8 mouse cellular contexts compared by ENCODE assay signal in genomic region chr4:126227077-126227761, GRCm38 (mm10). TPM values are rescaled to one million over a fixed set of nuclear protein-coding genes. Genes with fewer than 3 reads are reported as not detected.
DNase-seq lines count a peak whose midpoint lies in the region; ATAC-seq and TF ChIP-seq lines count a peak whose summit lies in the region.

No protein-coding gene starts in this region.

- H3K4me3 ChIP-seq in ES-E14 (ENCODE audit: insufficient read depth in 1 of 2, low read depth in 1 of 2, low read length in 2 of 2, poor library complexity in 1 of 2, severe bottlenecking in 1 of 2): peak overlapping the region in 1 of 2 experiments; percentile 45; a peak in 2 of 4 replicates
- H3K4me3 ChIP-seq in forebrain, embryonic 15.5 days: peak overlapping the region; percentile 23
- peak overlapping the region; percentile 1; the same call in 1 of the 2 replicates for H3K4me3 ChIP-seq in neural tube, embryonic 14.5 days (ENCODE audit: low read depth, low read length)

- peaks cover 8% of the 10 kb centered on the region; the same call in 1 of the 2 replicates for H3K36me3 ChIP-seq in ES-E14 (ENCODE audit: control insufficient read depth, insufficient read depth, low read length, poor library complexity, severe bottlenecking)
- peaks cover 23% of the 10 kb centered on the region for H3K36me3 ChIP-seq in forebrain, embryonic 15.5 days
- peaks cover 18% of the 10 kb centered on the region for H3K36me3 ChIP-seq in neural tube, embryonic 14.5 days (ENCODE audit: control insufficient read depth, insufficient read depth, low read length)

- peaks cover 0 to 9% of the 10 kb centered on the region in 2 experiments; a peak in 3 of 4 replicates for H3K4me1 ChIP-seq in ES-E14 (ENCODE audit: control insufficient read depth in 2 of 2, insufficient read depth in 2 of 2, low read length in 2 of 2, poor library complexity in 1 of 2)
- H3K4me1 ChIP-seq in forebrain, embryonic 15.5 days: peaks cover 6% of the 10 kb centered on the region; the same call in 1 of the 2 replicates
- no peaks in the 10 kb centered on the region for H3K4me1 ChIP-seq in neural tube, embryonic 14.5 days (ENCODE audit: control insufficient read depth, insufficient read depth, low read length)

- H3K4me2 ChIP-seq in forebrain, embryonic 15.5 days (replicated peaks): peak overlapping the region; percentile 39
- H3K4me2 ChIP-seq in neural tube, embryonic 14.5 days (ENCODE audit: low read depth, low read length): peak overlapping the region; percentile 38

- intact Hi-C loops in heart, postnatal 25 days (cut with DNase I): loop anchor here (1.0 to 2.0 kb wide), 3 partner anchors 35 to 82 kb away; partner anchors contain the start of gene Trappc3

- no peaks in the 10 kb centered on the region for H3K9me3 ChIP-seq in ES-E14 (ENCODE audit: control insufficient read depth, insufficient read depth, low read depth, low read length)
- no peaks in the 10 kb centered on the region for H3K9me3 ChIP-seq in forebrain, embryonic 15.5 days
- no peaks in the 10 kb centered on the region for H3K9me3 ChIP-seq in neural tube, embryonic 14.5 days (ENCODE audit: control insufficient read depth, low read length)

- no peaks in the 10 kb centered on the region for H3K27me3 ChIP-seq in forebrain, embryonic 15.5 days
- H3K27me3 ChIP-seq in neural tube, embryonic 14.5 days (ENCODE audit: control insufficient read depth, insufficient read depth, low read length): no peaks in the 10 kb centered on the region

- H3K9ac ChIP-seq in ES-E14 (ENCODE audit: insufficient read depth, low read depth, low read length, poor library complexity, severe bottlenecking): peak overlapping the region; percentile 2
- peak overlapping the region; percentile 29 for H3K9ac ChIP-seq in forebrain, embryonic 15.5 days (replicated peaks)
- H3K9ac ChIP-seq in neural tube, embryonic 14.5 days (replicated peaks; ENCODE audit: low read depth, low read length): no peak overlapping the region

- in situ Hi-C loops in ES-E14 (cut with MboI; ENCODE audit: low sequenced_read_pairs in 2 of 2, unreplicated experiment in 2 of 2): loop anchor here in 1 of 2 experiments (10.0 kb wide), 1 partner anchor 78 kb away; no protein-coding TSS in a partner anchor

- peak; percentile 88 for DNase-seq in ES-E14 (ENCODE audit: low read depth, low spot score)
- DNase-seq in cerebellum, adult 11-12 months: peak; percentile 85
- peak; percentile 76 for DNase-seq in heart, postnatal 25 days (ENCODE audit: low spot score)
- peak; percentile 91 for DNase-seq in layer of hippocampus, adult 11-12 months (ENCODE audit: low spot score)
- peak; percentile 89 to 92 for DNase-seq in lung, adult 18-20 months
- DNase-seq in testis, postnatal 14 days (ENCODE audit: low spot score): peak; percentile 86

- peak; percentile 80 for ATAC-seq in forebrain, embryonic 15.5 days (replicated peaks)
- ATAC-seq in neural tube, embryonic 14.5 days (ENCODE audit: low read depth): peak; percentile 70

- whole genome bisulfite sequencing in forebrain, embryonic 15.5 days: 8% methylated on average over 18 of the region's 18 CpGs
- WGBS in neural tube, embryonic 14.5 days: 8% methylated on average over 18 of the region's 18 CpGs

- H3K27ac ChIP-seq in ES-E14 (ENCODE audit: insufficient read depth, low read depth, low read length, poor library complexity, severe bottlenecking): no peak overlapping the region
- H3K27ac ChIP-seq in forebrain, embryonic 15.5 days (replicated peaks): peak overlapping the region; percentile 16; the same call in 1 of the 2 replicates
- no peak overlapping the region for H3K27ac ChIP-seq in neural tube, embryonic 14.5 days (ENCODE audit: low read depth, low read length)

TF ChIP-seq in ES-E14, 5 proteins besides CTCF, POLR2A, EP300 and RAD21:
- TF ChIP-seq ZC3H11A (IDR thresholded peaks at IDR 0.05; ENCODE audit: borderline replicate concordance, low read depth, low read length) (peak; percentile 97), HCFC1 (IDR thresholded peaks at IDR 0.05; ENCODE audit: borderline replicate concordance, insufficient read depth, low read length) (peak; percentile 33; the same call in 1 of the 2 replicates), CHD2 (IDR thresholded peaks at IDR 0.05; ENCODE audit: low read depth, low read length) (no peak), ZNF384 (IDR thresholded peaks at IDR 0.05; ENCODE audit: low read depth, low read length) (0 out of 2 replicates have a peak, but pooled peaks have one; percentile 24)

RNA-seq across cellular contexts. Expression of gene Thrap3, which starts 24.7 kb away (rescaled TPM):
- 202 and 211 TPM in 2 replicates for total RNA-seq in ES-E14 (2012; rRNA removed)
- polyA plus RNA-seq in forebrain, embryonic 15.5 days (2015; fragmentation: Nextera tagmentation; extraction: Ambion mirVana): 179 and 185 TPM in 2 replicates
- 100 to 1,000 TPM; 108 to 111 TPM for total RNA-seq in heart, postnatal 25 days (2021)
- polyA plus RNA-seq in neural tube, embryonic 14.5 days (2014; fragmentation: Nextera tagmentation; extraction: Ambion mirVana): 128 and 138 TPM in 2 replicates

RNA-seq across cellular contexts. Expression of gene Map7d1, which starts 28.9 kb away (rescaled TPM):
- 20.9 and 27.1 TPM in 2 replicates for total RNA-seq in ES-E14 (2012; rRNA removed)
- 76.8 and 79.6 TPM in 2 replicates for polyA plus RNA-seq in forebrain, embryonic 15.5 days (2015; fragmentation: Nextera tagmentation; extraction: Ambion mirVana)
- total RNA-seq in heart, postnatal 25 days (2021): 100 to 1,000 TPM; 255 to 285 TPM
- polyA plus RNA-seq in neural tube, embryonic 14.5 days (2014; fragmentation: Nextera tagmentation; extraction: Ambion mirVana): 69.6 and 79.7 TPM in 2 replicates

RNA-seq across cellular contexts. Expression of gene Trappc3, which starts 34.9 kb away (rescaled TPM):
- 54.8 and 54.9 TPM in 2 replicates for total RNA-seq in ES-E14 (2012; rRNA removed)
- 175 and 182 TPM in 2 replicates for polyA plus RNA-seq in forebrain, embryonic 15.5 days (2015; fragmentation: Nextera tagmentation; extraction: Ambion mirVana)
- 10 to 100 TPM; 43.2 to 47.1 TPM for total RNA-seq in heart, postnatal 25 days (2021)
- polyA plus RNA-seq in neural tube, embryonic 14.5 days (2014; fragmentation: Nextera tagmentation; extraction: Ambion mirVana): 32.9 and 68.5 TPM in 2 replicates

RNA-seq across cellular contexts. Expression of gene Col8a2, which starts 59.4 kb away (rescaled TPM):
- total RNA-seq in ES-E14 (2012; rRNA removed): 3.7 and 3.8 TPM in 2 replicates
- 2.0 and 3.0 TPM in 2 replicates for polyA plus RNA-seq in forebrain, embryonic 15.5 days (2015; fragmentation: Nextera tagmentation; extraction: Ambion mirVana)
- under 1 TPM; 0.75 to 0.81 TPM for total RNA-seq in heart, postnatal 25 days (2021)
- 1.3 and 6.1 TPM in 2 replicates for polyA plus RNA-seq in neural tube, embryonic 14.5 days (2014; fragmentation: Nextera tagmentation; extraction: Ambion mirVana)
